In the genomic region with DNA sequence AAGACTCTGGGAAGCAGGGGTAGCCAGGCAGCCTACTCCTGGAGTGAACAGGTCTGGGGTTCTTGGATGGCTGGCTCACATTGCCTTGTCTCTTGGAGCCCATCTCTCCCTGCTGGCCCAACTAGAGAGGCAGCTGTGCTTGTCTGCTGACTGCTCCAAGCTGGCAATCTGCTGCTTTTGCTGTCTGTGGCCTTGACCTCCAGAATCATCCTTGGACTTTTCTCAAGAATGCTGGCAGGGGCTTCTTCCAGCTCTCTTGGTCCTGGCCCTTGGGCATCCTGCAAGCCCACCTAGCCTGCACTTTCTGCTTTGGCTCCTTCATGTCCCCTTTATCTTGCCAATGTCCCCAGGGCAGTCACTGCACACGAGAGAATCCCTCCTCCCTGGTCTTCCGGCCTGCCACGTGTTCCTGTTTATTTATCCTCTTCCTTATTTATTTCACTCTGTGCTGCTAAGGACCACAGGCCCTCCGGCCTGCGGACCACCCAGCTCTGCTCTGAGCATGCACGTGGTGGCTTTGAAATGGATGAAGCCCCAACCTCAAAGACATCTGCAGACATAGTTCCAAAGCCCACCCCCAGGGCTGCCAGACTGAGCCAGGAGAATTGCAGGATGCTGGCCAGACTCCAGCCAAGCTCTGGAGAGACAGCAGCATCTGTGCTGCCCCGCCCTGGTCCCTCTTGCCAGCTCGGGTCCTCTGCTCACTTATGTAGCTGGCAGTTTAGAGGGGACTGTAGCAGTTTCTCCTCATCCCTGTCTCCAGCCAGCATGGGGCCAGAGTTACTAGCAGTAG, we compare ENCODE assay signal across 10 mouse cellular contexts. TPM values are rescaled to one million over a fixed set of nuclear protein-coding genes. Genes with fewer than 3 reads are reported as not detected.
DNase-seq lines count a peak whose midpoint lies in the region; ATAC-seq and TF ChIP-seq lines count a peak whose summit lies in the region.
"Had no signal": no experiment of that assay in that cellular context is flagged by ENCODE, and none has a peak within 500 bp of the region (broad histone marks: within the 10 kb centered on the region; RNA-seq: fewer than 3 reads in every experiment).

No protein-coding gene starts in this region.

- H3K27ac ChIP-seq in hindbrain, embryonic 13.5 days, result 0 out of 2 replicates have a peak overlapping the region, but pooled peaks have one; percentile 15
- no peak overlapping the region; the same call in 1 of the 2 replicates for H3K27ac ChIP-seq in hindbrain, embryonic 12.5 days
- no peak overlapping the region for H3K27ac ChIP-seq in kidney, adult 2 months (ENCODE audit: insufficient read depth, low read depth, low read length)
- H3K27ac ChIP-seq: neural tube, embryonic 12.5 days had no signal

- peaks cover 11% of the 10 kb centered on the region for H3K4me1 ChIP-seq in hindbrain, embryonic 13.5 days (replicated peaks)
- H3K4me1 ChIP-seq in hindbrain, embryonic 12.5 days, result peaks cover 8% of the 10 kb centered on the region
- no peaks in the 10 kb centered on the region for H3K4me1 ChIP-seq in kidney, adult 2 months (ENCODE audit: control insufficient read depth, insufficient read depth, low read length)
- H3K4me1 ChIP-seq: neural tube, embryonic 12.5 days had no signal

- no peak overlapping the region for H3K4me3 ChIP-seq in hindbrain, embryonic 13.5 days
- H3K4me3 ChIP-seq in hindbrain, embryonic 12.5 days, result no peak overlapping the region
- H3K4me3 ChIP-seq in kidney, adult 2 months (ENCODE audit: insufficient read depth, low read depth, low read length), result no peak overlapping the region
- H3K4me3 ChIP-seq: neural tube, embryonic 12.5 days had no signal

- H3K27me3 ChIP-seq in hindbrain, embryonic 13.5 days, result no peaks in the 10 kb centered on the region
- no peaks in the 10 kb centered on the region for H3K27me3 ChIP-seq in hindbrain, embryonic 12.5 days
- no peaks in the 10 kb centered on the region for H3K27me3 ChIP-seq in kidney, adult 2 months (replicated peaks; ENCODE audit: control insufficient read depth, insufficient read depth, low read length)
- H3K27me3 ChIP-seq: neural tube, embryonic 12.5 days; Patski had no signal

- no peak for TF ChIP-seq CTCF in kidney, adult 2 months (conservative IDR thresholded peaks at IDR 0.05; ENCODE audit: insufficient read depth, insufficient read length, low read depth, low read length)

- peak; percentile 57 for DNase-seq in NIH3T3 (ENCODE audit: low read depth)
- peak; percentile 27 to 35 for DNase-seq in frontal cortex, postnatal 36 days (ENCODE audit: low spot score in 2 of 2)
- peak; percentile 48 for DNase-seq in kidney, adult 2 months
- DNase-seq in lung, postnatal 25 days (ENCODE audit: low spot score), result peak; percentile 64
- no peak for DNase-seq in natural killer cell, adult 2 months (ENCODE audit: low spot score in 2 of 2)
- no peak for DNase-seq in retina, postnatal 1 day

- 60% methylated on average over 8 of the region's 8 CpGs for WGBS in hindbrain, embryonic 13.5 days
- WGBS in hindbrain, embryonic 12.5 days, result 57% methylated on average over 8 of the region's 8 CpGs
- WGBS in kidney, adult 2 months, result 38% methylated on average over 8 of the region's 8 CpGs

- H3K36me3 ChIP-seq in hindbrain, embryonic 13.5 days, result no peaks in the 10 kb centered on the region
- H3K36me3 ChIP-seq in hindbrain, embryonic 12.5 days, result no peaks in the 10 kb centered on the region
- no peaks in the 10 kb centered on the region for H3K36me3 ChIP-seq in kidney, adult 2 months (ENCODE audit: control insufficient read depth, insufficient read depth, low read length)
- H3K36me3 ChIP-seq: neural tube, embryonic 12.5 days had no signal

- no peaks in the 10 kb centered on the region for H3K9me3 ChIP-seq in hindbrain, embryonic 13.5 days
- H3K9me3 ChIP-seq in hindbrain, embryonic 12.5 days (replicated peaks), result no peaks in the 10 kb centered on the region
- H3K9me3 ChIP-seq: neural tube, embryonic 12.5 days had no signal

- 0 out of 2 replicates have a peak overlapping the region, but pooled peaks have one; percentile 8 for H3K9ac ChIP-seq in hindbrain, embryonic 13.5 days
- no peak overlapping the region for H3K9ac ChIP-seq in hindbrain, embryonic 12.5 days
- H3K9ac ChIP-seq: neural tube, embryonic 12.5 days had no signal

- no peak overlapping the region for H3K4me2 ChIP-seq in hindbrain, embryonic 13.5 days
- H3K4me2 ChIP-seq in hindbrain, embryonic 12.5 days (replicated peaks), result no peak overlapping the region
- H3K4me2 ChIP-seq: neural tube, embryonic 12.5 days had no signal

- peak; percentile 71 for ATAC-seq in hindbrain, embryonic 13.5 days (ENCODE audit: low FRiP score)
- no peak for ATAC-seq in hindbrain, embryonic 12.5 days (ENCODE audit: low FRiP score)
- ATAC-seq: Patski had no signal

- no peak for TF ChIP-seq POLR2A in kidney, adult 2 months (IDR thresholded peaks at IDR 0.05; ENCODE audit: low read depth, low read length)

RNA-seq across cellular contexts. Expression of a gene that starts 44.1 kb away (rescaled TPM):
- polyA plus RNA-seq in hindbrain, embryonic 13.5 days (2015; fragmentation: Nextera tagmentation; extraction: Ambion mirVana), result 2.3 and 2.7 TPM in 2 replicates
- polyA plus RNA-seq in hindbrain, embryonic 12.5 days (2016; fragmentation: Nextera tagmentation; extraction: Ambion mirVana), result 2.6 and 2.9 TPM in 2 replicates
- 3.0 and 4.8 TPM in 2 replicates for polyA plus RNA-seq in kidney, adult 2 months (2012; rRNA removed)

RNA-seq across cellular contexts. Expression of a gene that starts 45.7 kb away (rescaled TPM):
- polyA plus RNA-seq in hindbrain, embryonic 13.5 days (2015; fragmentation: Nextera tagmentation; extraction: Ambion mirVana), result 69.3 and 71.7 TPM in 2 replicates
- polyA plus RNA-seq in hindbrain, embryonic 12.5 days (2016; fragmentation: Nextera tagmentation; extraction: Ambion mirVana), result 92.0 and 99.1 TPM in 2 replicates
- polyA plus RNA-seq in kidney, adult 2 months (2012; rRNA removed), result 23.9 and 25.6 TPM in 2 replicates

Comparison
In these comparisons a context has a peak if more than half of its experiments do, and no peak if none do; other contexts are left out.
1. DNase-seq: peak in NIH3T3 (single experiment), frontal cortex, postnatal 36 days (2 of 2), kidney, adult 2 months (single experiment) and lung, postnatal 25 days (single experiment); none in natural killer cell, adult 2 months (0 of 2) and retina, postnatal 1 day (single experiment).